Mouse (Mus musculus) cerebellum, adult 9-11 months (tissue): Measurements from ENCODE around the gene Rnf4.

ENCODE experiments used
- DNase-seq: peaks from one replicate; pipeline ENCODE4 v3.0.0; 2022

Gene Rnf4

DNA sequence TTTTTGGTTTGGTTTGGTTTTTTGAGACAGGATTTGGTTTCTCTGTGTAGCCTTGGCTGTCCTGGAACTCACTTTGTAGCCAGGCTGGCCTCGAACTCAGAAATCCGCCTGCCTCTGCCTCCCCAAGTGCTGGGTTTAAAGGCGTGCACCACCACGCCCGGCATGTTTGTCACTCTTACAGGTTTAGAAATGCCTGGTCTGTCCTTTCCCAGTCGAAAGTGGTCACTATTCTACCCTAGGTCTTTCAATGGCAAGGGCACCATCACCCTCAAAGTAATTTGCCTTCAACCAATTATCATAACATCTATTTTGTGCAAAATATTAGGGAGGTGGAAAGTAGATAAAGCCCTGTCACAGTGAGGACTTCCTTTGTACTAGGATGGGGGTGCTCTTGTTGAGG, 4.2 kb downstream of the Rnf4 start:
- no peak for DNase-seq

DNA sequence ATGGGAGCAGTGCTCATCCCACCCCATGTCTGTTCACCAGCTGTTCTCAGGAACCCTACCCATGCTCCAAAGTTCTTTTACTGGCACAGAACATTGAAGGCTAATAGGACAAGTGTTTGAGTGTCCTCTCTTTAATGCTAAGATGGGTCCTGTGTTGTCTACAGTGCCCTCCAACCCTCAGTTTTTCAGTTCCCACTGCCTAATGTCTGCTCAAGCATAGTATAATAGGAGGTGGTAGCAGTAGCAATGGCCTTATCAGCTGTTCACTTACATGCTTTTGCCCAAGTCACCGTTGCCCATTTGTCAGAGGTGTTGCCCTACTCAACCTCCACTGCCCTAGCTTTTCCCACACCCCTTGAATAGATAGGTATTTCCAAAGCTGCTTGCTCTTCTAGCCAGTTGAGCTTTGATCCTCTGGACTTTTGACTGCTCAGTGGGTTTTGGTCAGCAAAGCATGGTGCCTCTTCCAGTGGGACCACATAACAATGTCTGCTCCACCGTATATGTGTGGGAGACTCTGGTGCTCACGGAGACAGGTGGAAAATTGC, 16.1 kb downstream of the Rnf4 start:
- no peak for DNase-seq

DNA sequence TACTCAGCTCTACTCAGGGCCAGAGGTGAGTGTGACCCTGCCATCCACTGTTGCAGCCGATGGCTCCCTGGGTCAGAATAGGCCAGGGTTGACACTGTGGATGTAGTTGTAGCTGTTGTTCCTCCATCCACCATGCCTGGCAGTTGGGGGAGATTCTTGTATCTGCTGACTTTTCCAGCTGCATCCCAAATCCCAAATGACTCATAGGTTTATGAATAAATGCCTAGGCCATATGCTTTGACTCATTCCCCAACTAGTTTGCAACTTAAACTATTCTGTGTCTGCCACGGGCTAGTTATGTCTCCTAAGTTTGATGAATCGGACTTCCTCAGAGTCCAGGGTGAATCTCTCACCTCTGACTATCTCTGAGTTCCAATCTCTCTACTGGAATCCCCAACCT, 24.2 kb downstream of the Rnf4 start:
- DNase-seq, result no peak

DNA sequence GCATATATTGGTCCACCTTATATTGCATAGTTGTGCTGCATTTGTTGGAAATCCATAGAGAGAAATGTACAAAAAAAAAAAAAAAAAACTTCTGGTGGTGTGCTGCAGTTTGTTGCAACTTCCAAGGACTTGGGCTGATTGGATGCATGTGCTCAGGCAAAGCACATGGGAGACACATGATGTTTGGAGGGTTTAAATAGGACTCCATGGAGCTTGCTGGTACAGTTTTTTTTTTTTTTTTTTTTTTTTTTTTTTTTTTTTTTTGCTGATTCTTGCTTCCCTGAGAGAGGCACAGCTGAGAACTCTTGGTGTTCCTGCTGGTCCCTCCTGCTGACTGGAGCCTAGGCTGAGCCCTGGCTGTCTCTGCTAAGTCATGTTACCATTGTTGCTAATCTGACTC, 27.0 kb downstream of the Rnf4 start:
- DNase-seq, result no peak

DNA sequence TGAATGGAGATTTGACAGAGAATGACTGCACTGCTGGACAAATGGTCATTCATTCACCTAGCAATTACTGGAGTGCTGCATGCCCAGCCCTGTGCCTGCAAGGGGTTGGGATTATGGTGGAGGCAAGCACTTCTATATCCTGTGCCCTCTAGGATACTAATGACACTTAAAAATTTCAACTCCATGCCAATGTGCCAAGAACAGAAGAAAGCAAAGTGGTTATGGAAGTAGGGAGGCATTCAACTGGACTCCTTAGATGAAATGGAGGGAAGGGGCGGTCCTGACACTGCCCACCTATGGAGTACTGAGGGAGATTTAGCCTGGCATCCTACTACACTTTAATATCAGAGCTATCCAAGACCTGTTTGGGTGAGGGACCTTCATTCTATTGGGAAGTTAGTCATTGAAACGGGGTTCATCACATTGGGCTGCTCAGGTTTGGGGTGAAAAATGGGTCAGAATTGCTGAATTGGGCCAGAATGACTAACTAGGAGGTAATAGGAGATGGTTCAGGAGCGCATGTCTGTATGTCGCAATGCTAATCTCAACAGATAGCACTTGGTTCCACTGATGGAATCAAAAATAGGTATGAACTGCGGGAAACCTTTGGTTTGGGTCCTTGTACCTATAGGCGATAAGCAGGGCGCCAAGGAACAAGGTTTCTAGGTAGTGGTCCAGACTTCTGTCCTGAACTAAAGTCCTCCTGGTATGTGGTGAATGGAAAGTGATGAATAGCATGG, 32.6 kb downstream of the Rnf4 start:
- peak; percentile 58 for DNase-seq

DNA sequence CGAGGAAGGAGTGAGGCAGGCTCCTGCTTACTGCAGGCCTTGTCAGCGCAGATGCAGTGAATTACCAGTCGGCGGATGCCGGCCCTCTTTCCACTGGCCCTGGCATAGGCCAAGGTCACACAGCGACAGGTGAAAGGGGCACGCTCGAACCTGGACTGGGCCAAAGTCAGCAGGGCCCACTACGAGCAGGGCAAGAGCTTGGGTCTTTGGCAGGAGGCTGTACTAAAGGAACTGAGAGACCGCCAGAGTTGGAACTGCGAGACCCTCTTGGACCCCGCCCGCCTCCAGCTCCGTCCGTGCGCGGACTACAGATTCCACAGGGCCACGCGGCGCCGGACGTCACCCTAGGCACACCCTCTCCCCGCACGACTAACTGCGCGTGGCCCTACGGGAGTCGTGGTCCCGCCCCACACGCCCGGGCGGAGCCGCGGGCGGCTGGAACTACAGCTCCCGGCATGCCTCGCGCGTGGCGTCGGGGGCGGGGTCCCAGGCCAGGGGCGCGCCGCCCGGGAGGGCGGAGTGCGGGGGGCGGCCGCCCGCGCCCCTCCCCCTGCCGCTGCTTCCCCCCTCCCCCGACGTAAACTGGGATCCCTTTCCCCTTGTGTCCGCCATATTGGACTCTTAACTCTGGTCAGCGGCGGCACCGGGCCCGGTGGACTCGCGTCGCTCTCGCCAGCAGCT, 33.4 kb downstream of the Rnf4 start, which contains the start of gene Fam193a:
Fam193a (plus strand) TSS at position 593 of the 681 bp plus-strand sequence.
- DNase-seq, result peak; percentile 99

DNA sequence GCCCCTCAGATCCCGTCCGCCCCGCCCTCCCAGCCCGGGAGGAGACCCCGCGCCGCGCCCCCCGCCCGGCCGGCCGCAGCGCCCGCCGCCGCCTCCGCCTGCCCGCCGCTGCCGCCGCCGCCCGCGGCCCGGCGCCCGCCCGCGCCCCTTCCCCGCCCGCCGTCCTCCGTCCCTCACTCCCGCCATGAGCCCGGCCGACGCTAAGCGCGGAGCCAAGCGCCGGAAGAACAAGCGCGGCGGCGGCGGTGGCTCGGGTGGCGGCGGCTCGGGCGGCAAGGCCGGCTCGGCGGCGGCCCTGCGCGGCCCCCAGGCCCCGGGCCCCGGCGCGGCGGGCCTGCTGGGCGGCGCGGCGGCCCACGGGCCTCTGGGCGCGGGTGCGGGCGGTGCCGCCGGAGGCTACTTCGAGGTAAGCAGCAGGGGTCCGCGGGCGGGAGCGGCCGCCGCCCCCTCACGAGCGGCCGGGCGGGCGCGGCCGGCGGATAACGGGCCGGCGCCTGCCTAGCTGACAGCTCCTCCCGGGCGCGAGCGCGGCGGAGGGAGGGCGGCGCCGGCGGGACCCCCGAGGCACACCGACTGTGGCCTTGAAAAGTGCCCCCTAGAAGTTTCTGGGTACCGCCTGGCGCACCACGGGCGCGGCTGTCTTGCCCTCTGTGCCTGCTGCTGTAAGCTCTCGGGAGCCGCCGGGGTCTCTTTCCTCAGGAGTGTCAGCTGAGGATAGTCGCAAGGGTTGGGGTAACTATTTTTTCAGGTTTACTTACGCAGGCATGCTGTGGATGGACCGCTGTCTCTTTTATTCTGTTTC, 34.1 kb downstream of the Rnf4 start:
- DNase-seq, result peak; percentile 73

DNA sequence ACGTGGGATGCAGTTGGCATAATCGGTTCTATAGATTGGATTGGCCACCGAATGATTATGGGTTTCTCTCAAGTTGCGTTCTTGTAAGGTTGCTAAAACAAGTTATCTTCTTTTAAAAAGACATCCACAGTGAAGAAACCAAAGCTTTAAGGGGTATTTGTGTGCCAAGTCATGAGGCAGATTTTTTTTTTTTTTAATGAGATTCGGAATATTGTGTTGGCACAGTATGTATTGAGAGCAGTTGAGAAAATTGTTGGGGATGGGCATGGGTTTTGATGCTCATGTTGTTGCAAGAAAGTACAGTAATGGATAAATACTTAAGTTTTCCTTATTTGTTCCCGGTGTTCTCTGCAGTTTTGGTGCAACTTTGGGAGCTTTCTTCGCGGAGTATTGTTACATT, 34.8 kb downstream of the Rnf4 start:
- DNase-seq, result no peak

DNA sequence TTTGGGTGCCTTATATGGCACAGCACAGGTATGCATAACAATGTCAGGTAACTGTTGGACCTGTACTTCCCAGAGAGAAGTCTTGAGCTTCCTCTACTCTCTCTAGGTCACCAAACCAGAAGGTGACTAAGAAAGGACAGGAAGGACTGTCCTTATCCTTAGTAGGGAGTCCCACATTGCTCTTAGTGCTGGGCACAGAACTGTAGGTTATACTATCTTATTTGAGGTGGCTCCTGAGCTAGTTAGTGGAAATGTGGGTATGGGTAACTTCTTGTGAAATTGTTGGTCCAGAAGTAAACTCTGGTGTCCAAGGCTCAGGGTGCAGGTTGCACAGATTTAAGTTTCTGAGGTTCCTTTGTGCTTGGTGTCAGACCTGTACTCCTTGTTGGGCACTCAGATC, 36.1 kb downstream of the Rnf4 start:
- no peak for DNase-seq

DNA sequence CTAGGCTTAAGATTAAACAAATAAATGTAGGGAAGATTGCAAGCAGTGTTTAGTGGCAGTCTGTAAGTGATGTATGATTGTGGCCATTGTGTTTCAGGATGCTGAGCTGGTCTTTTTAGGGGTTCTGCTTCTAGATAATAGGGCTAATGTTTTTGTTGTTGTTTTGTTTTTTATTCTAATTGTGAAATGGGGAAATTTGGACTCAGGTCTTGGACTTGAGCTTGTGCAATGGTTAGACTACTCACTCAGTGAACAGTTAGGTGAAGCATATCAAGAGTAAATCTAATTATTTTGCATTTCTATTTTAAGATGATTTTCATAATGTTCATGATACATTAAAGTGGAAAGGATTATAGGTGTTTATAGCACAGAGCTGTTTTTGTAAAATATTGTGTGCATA, 36.5 kb downstream of the Rnf4 start:
- no peak for DNase-seq

DNA sequence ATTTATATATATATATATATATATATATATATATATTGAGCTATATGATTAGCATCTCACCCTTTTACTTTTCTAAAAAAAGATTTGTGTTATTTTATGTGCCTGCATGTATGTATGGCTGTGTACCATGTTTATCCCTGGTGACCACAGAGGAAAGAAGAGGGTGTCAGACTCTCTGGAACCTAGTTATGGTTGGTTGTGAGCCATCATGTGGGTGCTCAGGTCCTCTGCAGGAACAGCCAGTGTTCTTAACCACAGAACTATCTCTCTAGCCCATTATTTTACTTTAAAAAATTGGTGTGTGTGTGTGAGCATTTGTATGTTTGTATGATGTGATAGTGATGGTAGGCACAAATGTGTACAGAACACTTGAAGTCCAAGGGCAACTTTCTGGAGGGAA, 42.7 kb downstream of the Rnf4 start:
- no peak for DNase-seq

DNA sequence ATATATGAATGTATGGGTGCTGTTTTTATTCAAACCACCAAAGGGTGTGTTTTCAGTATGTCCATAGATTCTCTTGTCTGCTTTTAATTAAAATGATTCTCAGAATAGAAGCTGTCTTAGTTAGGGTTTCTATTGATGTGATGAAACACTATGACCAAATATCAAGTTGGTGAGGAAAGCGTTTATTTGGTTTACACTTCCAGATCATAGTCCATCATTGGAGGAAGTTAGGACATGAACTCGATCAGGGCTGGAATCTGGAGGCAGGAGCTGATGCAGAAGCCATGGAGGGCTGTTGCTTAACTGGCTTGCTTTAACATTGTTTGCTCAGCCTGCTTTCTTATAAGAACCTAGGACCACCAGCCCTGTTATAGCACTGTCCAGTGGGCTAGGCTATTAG, 45.6 kb downstream of the Rnf4 start:
- no peak for DNase-seq

DNA sequence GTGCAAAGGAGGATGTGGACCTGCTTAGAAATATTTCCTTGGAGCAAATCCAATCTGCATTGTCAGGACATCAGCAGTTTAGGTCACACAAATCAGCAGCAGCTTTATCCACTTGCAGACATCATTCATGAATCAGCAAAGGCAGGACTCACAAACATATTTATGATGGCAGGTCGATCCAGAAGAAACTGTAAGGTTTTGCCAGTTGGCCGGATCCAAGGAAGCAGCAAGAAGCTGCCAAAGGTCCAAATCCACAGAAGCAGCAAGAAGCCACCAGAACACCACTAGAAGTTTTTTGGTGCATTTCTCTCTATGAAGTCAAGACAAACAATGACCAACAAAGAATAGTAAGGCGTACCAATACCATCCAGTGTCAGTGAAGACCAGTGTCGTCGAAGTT, 49.5 kb downstream of the Rnf4 start:
- no peak for DNase-seq

DNA sequence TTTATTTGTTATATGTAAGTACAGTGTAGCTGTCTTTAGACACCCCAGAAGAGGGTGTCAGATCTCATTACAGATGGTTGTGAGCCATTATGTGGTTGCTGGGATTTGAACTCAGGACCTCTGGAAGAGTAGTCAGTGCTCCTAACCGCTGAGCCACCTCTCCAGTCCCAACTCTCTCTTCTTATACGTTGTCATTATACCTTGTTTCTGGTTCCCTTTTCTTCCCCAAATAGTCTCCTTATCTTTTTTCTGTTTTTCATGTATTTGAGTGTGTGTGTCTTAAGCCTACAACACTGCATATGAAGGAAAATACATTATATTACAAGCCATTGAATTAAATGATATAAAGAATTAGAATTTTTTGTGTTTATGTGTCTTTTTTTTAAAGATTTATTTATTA, 50.7 kb downstream of the Rnf4 start:
- DNase-seq, result no peak

DNA sequence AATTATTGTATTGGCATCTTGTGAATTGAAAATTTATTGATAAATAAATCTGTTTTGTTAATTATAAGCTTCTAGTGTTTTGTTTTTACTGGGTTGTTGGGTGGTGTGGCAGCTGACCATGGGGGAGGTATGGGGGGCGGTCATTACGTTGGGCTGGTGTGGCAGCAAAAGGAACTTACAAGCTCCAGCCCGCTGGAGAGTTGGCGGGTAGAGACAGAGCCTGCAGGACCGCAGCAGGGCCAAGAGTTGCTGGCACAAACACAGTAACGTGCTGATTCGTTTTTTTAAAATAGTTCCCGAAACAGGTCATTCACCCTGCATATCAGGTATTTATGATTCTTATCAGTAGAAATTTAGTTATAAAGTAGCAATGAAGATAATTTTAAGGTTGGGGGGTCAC, 57.2 kb downstream of the Rnf4 start:
- DNase-seq, result no peak

DNA sequence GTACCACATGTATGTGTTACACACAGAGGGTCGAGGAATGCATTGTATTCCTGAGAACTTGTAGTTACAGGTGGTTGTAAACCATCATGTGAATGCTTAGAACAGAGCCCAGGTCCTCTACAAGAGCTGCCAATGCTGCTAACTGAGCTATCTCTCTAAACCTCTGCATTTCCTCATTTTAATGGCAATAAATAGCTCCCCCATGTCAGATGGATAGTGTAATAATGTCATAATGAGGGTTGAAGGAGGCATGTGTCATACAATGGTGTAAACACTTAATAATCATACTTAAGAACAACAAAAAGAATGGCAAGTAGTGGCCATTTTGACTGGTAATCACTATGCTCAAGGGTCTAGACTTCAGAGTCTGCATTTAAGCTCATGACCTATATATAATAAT, 59.3 kb downstream of the Rnf4 start:
- no peak for DNase-seq

DNA sequence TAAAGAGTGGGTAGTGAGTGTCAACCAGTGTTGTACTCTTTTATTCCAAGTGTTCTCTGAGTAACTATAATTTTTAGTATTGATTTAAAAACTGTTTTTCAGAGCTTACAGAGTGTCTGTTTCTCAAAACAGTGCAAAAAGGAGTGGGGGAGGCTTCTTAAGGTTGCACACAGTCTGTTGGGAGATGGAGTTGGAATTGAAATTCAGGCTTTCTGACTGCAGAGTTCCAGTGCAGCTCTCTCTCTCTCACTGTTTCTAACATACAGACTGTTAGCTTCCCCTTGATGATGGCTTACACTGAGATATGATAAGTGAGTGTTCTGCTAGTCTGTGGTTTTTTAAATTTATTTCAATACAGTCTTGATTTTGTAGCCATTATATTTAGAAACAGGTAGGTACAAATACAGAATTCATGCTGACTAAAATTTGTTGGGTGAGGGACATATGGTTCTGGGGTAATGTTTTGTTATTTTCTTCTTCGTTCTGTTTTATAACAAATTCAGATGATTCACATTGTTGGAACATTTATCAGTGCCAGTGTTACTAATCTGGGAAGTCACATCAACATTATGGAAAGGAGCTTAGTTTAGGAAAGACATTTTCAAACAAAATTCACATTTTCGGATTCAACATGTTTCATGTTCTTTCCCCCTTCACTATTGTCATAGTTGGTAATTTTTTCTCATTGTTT, 59.9 kb downstream of the Rnf4 start:
- DNase-seq, result no peak

DNA sequence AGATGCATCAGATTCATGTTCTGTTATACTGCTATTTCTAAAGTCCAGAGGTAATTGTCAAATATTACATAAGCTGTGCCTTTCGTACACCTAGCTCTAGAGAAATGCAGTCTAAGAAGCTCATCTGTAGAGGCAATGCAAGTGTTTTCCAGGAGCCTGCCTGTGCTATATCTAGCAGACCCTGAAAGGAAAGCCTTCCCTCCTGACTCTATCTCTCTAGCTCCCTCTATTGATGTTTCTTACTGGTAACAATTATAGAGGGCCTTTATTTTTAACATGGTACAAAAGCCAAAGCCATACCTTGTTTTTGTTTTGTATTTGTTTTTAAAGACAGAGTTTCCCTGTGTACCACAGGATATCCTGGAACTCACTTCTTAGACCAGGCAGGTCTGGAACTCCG, 61.8 kb downstream of the Rnf4 start:
- DNase-seq, result no peak

DNA sequence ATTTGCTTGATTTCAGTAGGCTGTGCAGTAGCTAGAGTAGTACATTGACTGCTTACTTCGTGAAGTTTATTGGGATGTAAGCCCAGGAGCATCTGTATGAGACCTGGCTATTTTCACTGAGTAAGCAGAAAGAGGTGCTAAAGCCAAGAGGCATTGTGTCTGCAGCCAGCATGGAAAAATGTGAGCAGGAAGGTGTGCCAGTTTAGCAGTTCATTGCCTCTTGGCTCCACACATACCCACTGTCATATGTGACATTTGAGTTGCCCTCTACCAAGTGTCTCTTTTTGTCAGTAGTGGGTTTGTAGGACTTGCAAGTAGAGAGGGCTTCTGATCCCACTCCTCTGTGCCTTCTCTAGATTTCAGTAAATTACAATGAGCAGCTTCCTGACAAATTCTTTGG, 62.2 kb downstream of the Rnf4 start:
- DNase-seq, result peak; percentile 53
